Mouse (Mus musculus): Measurements from ENCODE around the gene Fam69a.

DNA sequence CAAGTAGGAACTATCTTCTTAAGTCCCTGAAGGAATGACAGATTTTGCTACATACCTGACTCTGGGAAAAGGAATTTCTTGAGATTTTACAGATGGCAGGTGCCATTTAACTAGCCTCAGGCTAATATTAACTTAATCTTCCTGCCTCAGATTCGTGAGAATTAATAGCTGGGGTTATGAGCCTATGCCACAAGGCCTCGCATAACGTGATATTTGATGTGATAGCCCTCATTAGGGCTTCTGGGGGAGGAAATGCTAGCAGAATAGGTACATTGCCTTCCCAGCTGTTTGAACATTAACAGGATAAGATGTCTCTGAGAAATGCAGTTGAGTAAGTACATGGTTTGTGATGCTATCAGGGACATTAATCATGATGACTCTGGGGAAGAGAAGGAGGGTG is 34.5 kb upstream of the Fam69a start:
- TF ChIP-seq CTCF (IDR thresholded peaks at IDR 0.05; ENCODE audit: low read depth) (no peak), EP300 (IDR thresholded peaks at IDR 0.05; ENCODE audit: low read depth) (no peak)
